Mouse (Mus musculus) intestine, embryonic 16.5 days (tissue): Measurements from ENCODE around the gene Map3k20. TPM values are rescaled to one million over a fixed set of nuclear protein-coding genes. Genes with fewer than 3 reads are reported as not detected.

Experiments
- ATAC-seq: fragments of 200-750 bp; cut with Nextera tagmentation; 2 replicates; pipeline ENCODE4 v1.8.0; 2017; ENCODE audit warnings: moderate TSS enrichment, moderate library complexity
- H3K27ac ChIP-seq: fragments of 300-500 bp; sonication (generic); 2 replicates; pipeline ENCODE4 v1.5.1; 2014; ENCODE audit warnings: mild to moderate bottlenecking, low read length
- H3K27me3 ChIP-seq: fragments of 300-500 bp; sonication (generic); replicated peaks from 2 replicates; pipeline ENCODE4 v1.6.1; 2014; ENCODE audit warnings: low read length, control low read depth, mixed read lengths; ENCODE audit not compliant: control insufficient read depth, insufficient read depth
- H3K36me3 ChIP-seq: fragments of 300-500 bp; sonication (generic); 2 replicates; pipeline ENCODE4 v1.6.1; 2014; ENCODE audit warnings: low read length, control low read depth; ENCODE audit not compliant: control insufficient read depth, insufficient read depth
- H3K4me1 ChIP-seq: fragments of 300-500 bp; sonication (generic); 2 replicates; pipeline ENCODE4 v1.6.1; 2014; ENCODE audit warnings: low read length, control low read depth, mixed read lengths; ENCODE audit not compliant: control insufficient read depth, insufficient read depth
- H3K4me2 ChIP-seq: fragments of 300-500 bp; sonication (generic); 2 replicates; pipeline ENCODE4 v1.6.1; 2014; ENCODE audit warnings: low read depth, low read length, control low read depth
- H3K4me3 ChIP-seq: fragments of 300-500 bp; sonication (generic); 2 replicates; pipeline ENCODE4 v1.5.1; 2014; ENCODE audit warnings: mild to moderate bottlenecking, low read length
- H3K9ac ChIP-seq: fragments of 300-500 bp; sonication (generic); 2 replicates; pipeline ENCODE4 v1.6.1; 2014; ENCODE audit warnings: low read depth, low read length
- H3K9me3 ChIP-seq: fragments of 300-500 bp; sonication (generic); 2 replicates; pipeline ENCODE4 v1.6.1; 2016; ENCODE audit warnings: low read length, control low read depth; ENCODE audit not compliant: control insufficient read depth
- WGBS: fragments of 180-500 bp; shearing (Covaris S2); extraction: QIAGEN DNeasy Blood & Tissue Kit; methylation state at CpG from one replicate; pipeline ENCODE4 v1.1.7; 2014; 5-methylcytosine and 5-hydroxymethylcytosine counted together
- polyA plus RNA-seq: library from polyadenylated mRNA; unstranded; fragments of >200 nt; fragmentation: Nextera tagmentation; extraction: Ambion mirVana; gene quantifications from 2 replicates; pipeline ENCODE4 v1.2.1, GENCODE M21; 2015

Gene Map3k20
- polyA plus RNA-seq, 1 experiment from 2014 or later = 13.8 TPM

GRCm38 (mm10) chr2:72443960-72444359, 158.5 kb downstream of the Map3k20 start:
- H3K27me3 ChIP-seq = no peaks in the 10 kb centered on the region
- no peak overlapping the region for H3K4me2 ChIP-seq
- peaks cover 6% of the 10 kb centered on the region for H3K36me3 ChIP-seq
- 78% methylated on average over 3 of the region's 3 CpGs for WGBS
- ATAC-seq = no peak
- H3K9me3 ChIP-seq = no peaks in the 10 kb centered on the region
- H3K4me1 ChIP-seq = no peaks in the 10 kb centered on the region
- H3K4me3 ChIP-seq = no peak overlapping the region
- no peak overlapping the region for H3K9ac ChIP-seq
- H3K27ac ChIP-seq = no peak overlapping the region

DNA sequence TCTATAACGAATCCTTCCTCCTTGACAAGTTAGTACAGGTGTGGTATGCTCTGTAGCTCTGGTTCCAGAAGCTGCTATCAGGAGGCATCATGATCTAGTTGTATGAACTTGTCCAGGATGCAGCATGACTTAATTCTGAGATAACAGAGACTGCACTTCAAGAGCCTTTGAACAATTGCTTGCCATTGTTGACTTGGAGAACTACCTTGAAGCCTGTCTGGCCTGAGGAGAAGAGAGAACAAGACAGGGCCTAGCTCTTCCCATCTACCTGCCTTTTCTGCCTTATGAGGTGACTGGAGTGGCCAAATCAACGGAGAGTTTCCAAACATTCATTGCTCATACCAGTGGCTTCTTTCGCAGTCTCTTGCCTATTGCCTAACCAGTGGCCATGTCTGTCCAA, 160.7 kb downstream of the Map3k20 start:
- WGBS = 90% methylated on average over 3 of the region's 3 CpGs
- no peak overlapping the region for H3K27ac ChIP-seq
- H3K27me3 ChIP-seq = no peaks in the 10 kb centered on the region
- ATAC-seq = no peak
- peaks cover 4% of the 10 kb centered on the region for H3K36me3 ChIP-seq
- H3K9ac ChIP-seq = no peak overlapping the region
- H3K4me3 ChIP-seq = no peak overlapping the region
- no peak overlapping the region for H3K4me2 ChIP-seq
- no peaks in the 10 kb centered on the region for H3K4me1 ChIP-seq
- H3K9me3 ChIP-seq = no peaks in the 10 kb centered on the region

GRCm38 (mm10) chr2:72446615-72447014, 161.2 kb downstream of the Map3k20 start:
- Histone ChIP-seq H3K27me3 (no peaks in the 10 kb centered on the region), H3K9me3 (no peaks in the 10 kb centered on the region), H3K9ac (no peak overlapping the region), H3K4me3 (no peak overlapping the region), H3K36me3 (no peaks in the 10 kb centered on the region), H3K4me1 (no peaks in the 10 kb centered on the region), H3K4me2 (no peak overlapping the region), H3K27ac (no peak overlapping the region)
- ATAC-seq = no peak
- 35% methylated on average over 5 of the region's 5 CpGs for WGBS

DNA sequence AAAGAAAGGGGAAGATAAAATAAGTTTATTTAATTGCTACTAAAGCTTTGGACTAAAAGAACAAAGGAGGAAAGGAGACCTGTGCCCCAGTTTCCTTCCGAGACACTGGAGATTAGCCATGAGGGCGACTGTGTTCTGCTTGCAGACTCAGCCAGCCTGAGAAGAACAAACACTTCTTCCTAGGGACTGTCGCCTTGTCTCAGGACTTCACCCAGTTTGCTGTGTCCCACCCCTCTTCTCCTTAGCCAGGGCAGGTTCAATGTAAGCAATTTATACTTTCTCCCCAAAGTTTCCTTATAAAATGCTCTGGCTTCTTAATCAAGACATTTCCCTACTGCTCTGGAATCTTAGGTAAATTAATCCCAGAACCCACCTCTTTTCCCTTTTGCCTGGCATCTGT, 168.1 kb downstream of the Map3k20 start:
- no peaks in the 10 kb centered on the region for H3K27me3 ChIP-seq
- no peak overlapping the region for H3K27ac ChIP-seq
- no peak overlapping the region for H3K4me3 ChIP-seq
- H3K36me3 ChIP-seq = no peaks in the 10 kb centered on the region
- no peak overlapping the region for H3K4me2 ChIP-seq
- no peaks in the 10 kb centered on the region for H3K9me3 ChIP-seq
- WGBS = 44% methylated on average over 3 of the region's 3 CpGs
- no peak for ATAC-seq
- H3K9ac ChIP-seq = no peak overlapping the region
- no peaks in the 10 kb centered on the region for H3K4me1 ChIP-seq

DNA sequence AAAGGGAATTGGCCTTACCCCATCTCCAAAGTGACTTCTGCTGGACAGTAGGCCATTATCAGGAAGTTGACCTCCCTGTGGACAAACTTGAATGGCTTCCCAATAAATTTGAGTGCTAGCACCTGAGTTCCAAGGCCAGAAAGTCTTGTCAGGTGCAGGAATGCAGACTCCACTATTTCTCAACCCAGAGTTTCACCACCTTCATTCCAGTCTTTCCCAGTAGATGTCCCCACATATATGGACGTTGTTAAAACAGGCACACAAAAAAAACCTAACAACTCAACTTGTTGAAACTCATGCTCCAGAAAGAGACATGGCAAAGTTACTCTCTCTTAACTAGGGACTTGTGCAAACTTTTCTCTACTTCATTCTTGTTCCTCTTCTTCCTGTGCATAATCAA, 170.8 kb downstream of the Map3k20 start:
- Histone ChIP-seq H3K4me3 (no peak overlapping the region), H3K9ac (no peak overlapping the region), H3K36me3 (no peaks in the 10 kb centered on the region), H3K4me1 (no peaks in the 10 kb centered on the region), H3K27ac (no peak overlapping the region), H3K4me2 (no peak overlapping the region), H3K27me3 (no peaks in the 10 kb centered on the region), H3K9me3 (no peaks in the 10 kb centered on the region)
- 77% methylated on average over 1 of the region's 1 CpGs for WGBS
- ATAC-seq = no peak

DNA sequence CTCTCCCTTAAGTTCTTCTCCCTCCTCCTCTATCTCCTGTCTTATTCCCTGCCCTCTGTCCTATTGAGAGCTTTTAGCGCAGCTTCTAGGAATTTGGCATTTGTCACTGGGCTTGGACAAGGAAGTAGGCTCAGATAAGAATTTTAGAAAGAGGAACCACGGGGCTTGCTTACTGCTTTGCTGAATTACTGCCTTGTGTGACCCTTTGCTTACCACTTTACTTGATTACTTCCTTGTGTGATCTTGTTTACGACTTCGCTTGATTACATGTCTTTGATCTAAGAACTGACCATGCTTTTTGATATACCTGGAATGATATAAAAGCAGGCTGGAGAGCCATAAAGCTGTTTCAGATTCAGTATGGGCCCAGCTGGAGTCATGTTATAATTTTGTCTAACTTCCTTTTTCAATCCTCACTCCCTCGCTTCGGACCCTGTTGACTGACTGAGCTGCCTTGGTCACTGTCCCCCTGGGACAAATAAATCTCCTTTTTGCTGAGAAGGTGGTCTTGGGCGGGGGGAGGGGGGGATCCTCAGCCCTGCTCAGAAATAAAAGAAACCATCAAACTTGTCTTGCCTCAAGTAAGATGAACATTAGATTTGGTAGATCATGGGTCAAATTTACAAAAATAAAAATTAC, 179.1 kb downstream of the Map3k20 start:
- no peak for ATAC-seq
- Histone ChIP-seq H3K4me3 (no peak overlapping the region), H3K4me1 (peaks cover 3% of the 10 kb centered on the region), H3K9ac (no peak overlapping the region), H3K4me2 (no peak overlapping the region), H3K27me3 (no peaks in the 10 kb centered on the region), H3K27ac (no peak overlapping the region), H3K9me3 (no peaks in the 10 kb centered on the region), H3K36me3 (no peaks in the 10 kb centered on the region)
- WGBS = 51% methylated on average over 7 of the region's 7 CpGs

GRCm38 (mm10) chr2:72467604-72468003, 182.2 kb downstream of the Map3k20 start:
- 64% methylated on average over 1 of the region's 1 CpGs for whole genome bisulfite sequencing
- Histone ChIP-seq H3K4me2 (no peak overlapping the region), H3K9me3 (no peaks in the 10 kb centered on the region), H3K36me3 (no peaks in the 10 kb centered on the region), H3K27me3 (no peaks in the 10 kb centered on the region), H3K4me3 (no peak overlapping the region), H3K4me1 (peaks cover 3% of the 10 kb centered on the region), H3K9ac (no peak overlapping the region), H3K27ac (no peak overlapping the region)
- peak; percentile 26; the same call in 1 of the 2 replicates for ATAC-seq

DNA sequence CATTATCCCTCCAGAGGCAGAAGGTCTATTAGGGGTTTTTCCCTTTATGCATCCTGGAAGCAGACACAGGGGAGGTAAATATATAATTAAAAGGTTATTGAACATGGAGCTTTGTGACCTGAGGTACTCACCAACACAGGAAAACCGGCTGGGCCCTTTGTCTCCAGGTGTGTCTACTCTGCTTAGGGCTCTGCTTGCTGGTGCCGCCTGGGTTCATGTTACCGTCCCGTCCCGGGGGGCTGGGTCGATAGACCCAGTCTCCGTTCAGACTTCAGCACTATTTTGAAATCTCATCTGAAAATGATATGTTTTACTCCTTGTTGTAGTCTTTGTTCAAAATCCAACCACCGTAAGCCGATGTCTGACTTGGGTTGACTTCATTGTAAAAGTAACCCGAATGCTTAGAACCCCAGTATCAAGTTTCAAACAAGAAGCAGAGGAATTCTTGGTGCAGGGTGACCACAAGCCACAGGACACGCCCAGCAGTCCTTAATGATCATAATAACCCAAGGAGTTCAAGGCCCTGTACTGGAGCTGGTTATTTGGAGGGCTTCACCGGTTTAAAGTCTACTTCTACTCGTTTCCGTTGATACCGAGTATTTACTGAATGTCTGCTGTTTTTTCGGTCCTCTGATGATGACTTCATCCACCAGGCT, 186.1 kb downstream of the Map3k20 start:
- H3K27me3 ChIP-seq = no peaks in the 10 kb centered on the region
- no peak overlapping the region for H3K27ac ChIP-seq
- no peaks in the 10 kb centered on the region for H3K9me3 ChIP-seq
- peaks cover 10% of the 10 kb centered on the region for H3K4me1 ChIP-seq
- no peaks in the 10 kb centered on the region for H3K36me3 ChIP-seq
- WGBS = 66% methylated on average over 16 of the region's 16 CpGs
- H3K4me3 ChIP-seq = no peak overlapping the region
- no peak for ATAC-seq
- H3K4me2 ChIP-seq = no peak overlapping the region
- no peak overlapping the region for H3K9ac ChIP-seq

DNA sequence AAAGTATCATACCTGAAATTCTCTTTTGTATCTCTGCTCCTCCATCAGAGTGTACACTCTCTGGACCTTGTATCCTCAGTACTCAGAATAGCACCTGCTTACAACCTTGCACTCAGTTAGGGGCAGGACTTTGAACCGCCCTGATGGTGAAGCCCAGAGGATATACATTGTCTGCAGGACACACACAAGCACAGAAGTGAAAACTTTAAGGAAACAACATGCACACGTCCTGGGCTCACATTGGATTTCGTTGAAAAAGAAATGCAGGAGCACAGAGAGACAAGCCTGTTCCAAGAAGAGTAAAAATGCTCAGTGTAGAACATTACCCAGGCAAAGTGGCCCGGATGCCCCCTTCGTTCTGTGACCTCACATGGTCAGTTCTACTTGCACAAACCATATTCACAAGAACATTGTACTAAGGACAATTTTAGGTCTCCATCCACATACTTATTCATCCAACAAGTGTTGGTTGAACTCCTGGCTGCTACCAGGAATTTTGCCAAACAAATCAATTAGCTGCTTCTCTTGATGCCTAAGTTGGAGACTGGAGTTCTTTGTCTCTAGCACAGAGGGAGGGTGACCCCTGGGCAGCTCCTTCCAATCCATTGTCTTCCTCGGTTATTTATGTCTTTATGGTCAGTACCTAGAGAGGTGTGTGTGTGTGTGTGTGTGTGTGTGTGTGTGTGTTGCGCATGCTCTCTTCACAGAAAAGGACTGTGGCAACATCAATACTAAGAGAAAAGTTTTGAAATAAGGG, 189.3 kb downstream of the Map3k20 start:
- Histone ChIP-seq H3K9ac (0 out of 2 replicates have a peak overlapping the region, but pooled peaks have one; percentile 1), H3K27ac (0 out of 2 replicates have a peak overlapping the region, but pooled peaks have one; percentile 15), H3K27me3 (no peaks in the 10 kb centered on the region), H3K9me3 (no peaks in the 10 kb centered on the region), H3K36me3 (0 out of 2 replicates have a peak, but pooled peaks cover 3% of the 10 kb centered on the region), H3K4me2 (peak overlapping the region; percentile 81), H3K4me1 (peaks cover 24% of the 10 kb centered on the region), H3K4me3 (no peak overlapping the region)
- WGBS = 37% methylated on average over 7 of the region's 7 CpGs
- peak; percentile 64 for ATAC-seq
